Comparison of ENCODE assay signal across 12 mouse cellular contexts in the genomic region with DNA sequence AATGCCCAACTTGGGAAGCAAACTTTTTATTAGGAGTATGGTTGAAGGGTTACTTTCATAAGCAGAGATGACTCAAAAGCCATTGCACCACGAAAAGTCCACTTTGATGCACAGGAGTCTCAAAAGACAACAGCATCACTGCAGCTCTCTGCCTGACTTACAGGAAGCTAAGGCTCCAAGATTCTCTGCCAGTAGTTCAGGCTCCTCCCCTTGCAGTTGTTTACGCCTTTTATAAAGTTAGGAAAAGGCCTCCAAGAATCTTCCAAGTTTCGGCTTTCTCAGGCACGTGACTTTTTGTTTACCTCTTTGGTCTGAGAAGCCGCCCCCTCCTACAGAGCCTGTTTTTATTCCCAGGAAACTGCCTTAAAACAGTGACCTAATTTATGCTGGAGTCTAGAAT. TPM values are rescaled to one million over a fixed set of nuclear protein-coding genes. Genes with fewer than 3 reads are reported as not detected.
A peak's percentile ranks its signal among the peaks of the same experiment; 100 is the strongest.
DNase-seq lines count a peak whose midpoint lies in the region; ATAC-seq and TF ChIP-seq lines count a peak whose summit lies in the region.
"Had no signal": no experiment of that assay in that cellular context is flagged by ENCODE, and none has a peak within 500 bp of the region (broad histone marks: within the 10 kb centered on the region; RNA-seq: fewer than 3 reads in every experiment).

No protein-coding gene starts in this region.

- no peak overlapping the region for H3K4me2 ChIP-seq in midbrain, postnatal 0 days (ENCODE audit: low read depth, low read length, poor library complexity, severe bottlenecking)
- H3K4me2 ChIP-seq in midbrain, embryonic 13.5 days (replicated peaks) = no peak overlapping the region

- no peaks in the 10 kb centered on the region for H3K4me1 ChIP-seq in midbrain, postnatal 0 days (ENCODE audit: insufficient read depth, low read length)
- H3K4me1 ChIP-seq in midbrain, embryonic 13.5 days (replicated peaks) = no peaks in the 10 kb centered on the region

- TF ChIP-seq CTCF in midbrain, postnatal 0 days (IDR thresholded peaks at IDR 0.05) = no peak

- no peaks in the 10 kb centered on the region for H3K27me3 ChIP-seq in midbrain, postnatal 0 days (ENCODE audit: insufficient read depth, low read length)
- no peaks in the 10 kb centered on the region for H3K27me3 ChIP-seq in midbrain, embryonic 13.5 days

- H3K9ac ChIP-seq in midbrain, postnatal 0 days (replicated peaks; ENCODE audit: low read length, poor library complexity, severe bottlenecking) = no peak overlapping the region
- H3K9ac ChIP-seq in midbrain, embryonic 13.5 days (replicated peaks) = no peak overlapping the region

- no peak overlapping the region for H3K27ac ChIP-seq in midbrain, postnatal 0 days (ENCODE audit: low read depth, low read length)
- no peak overlapping the region for H3K27ac ChIP-seq in midbrain, embryonic 13.5 days

- peak; percentile 14 for DNase-seq in gastrocnemius, adult 18-20 months (ENCODE audit: low spot score)
- no peak for DNase-seq in gastrocnemius, postnatal 4 days (ENCODE audit: low spot score in 2 of 2)
- peak; percentile 0 for DNase-seq in midbrain, postnatal 0 days (ENCODE audit: low spot score)
- DNase-seq in kidney, postnatal 10 days = peak; percentile 41
- peak; percentile 57 for DNase-seq in lung, postnatal 36 days
- no peak for DNase-seq in T-cell, adult 2 months (ENCODE audit: low spot score)
- no peak for DNase-seq in layer of hippocampus, postnatal 25 days (ENCODE audit: extremely low spot score in 1 of 2, low spot score in 1 of 2)
- DNase-seq: layer of hippocampus, postnatal 36 days; thymus, adult 2 months had no signal

- no peak overlapping the region for H3K4me3 ChIP-seq in midbrain, postnatal 0 days (ENCODE audit: low read depth, low read length)
- no peak overlapping the region for H3K4me3 ChIP-seq in midbrain, embryonic 13.5 days (replicated peaks)
- H3K4me3 ChIP-seq: myocyte had no signal

- 58% methylated on average over 5 of the region's 5 CpGs for WGBS in midbrain, postnatal 0 days
- 72% methylated on average over 5 of the region's 5 CpGs for WGBS in midbrain, embryonic 13.5 days

- no peaks in the 10 kb centered on the region for H3K9me3 ChIP-seq in midbrain, postnatal 0 days (ENCODE audit: low read length)
- no peaks in the 10 kb centered on the region for H3K9me3 ChIP-seq in midbrain, embryonic 13.5 days

- ATAC-seq in midbrain, postnatal 0 days (ENCODE audit: low FRiP score) = no peak
- no peak for ATAC-seq in midbrain, embryonic 13.5 days
- ATAC-seq: hindbrain, embryonic 16.5 days had no signal

- H3K36me3 ChIP-seq in midbrain, postnatal 0 days (ENCODE audit: insufficient read depth, low read length) = no peaks in the 10 kb centered on the region
- H3K36me3 ChIP-seq in midbrain, embryonic 13.5 days = no peaks in the 10 kb centered on the region

RNA-seq across cellular contexts. Expression of gene Atrx, which starts 5.1 kb away (rescaled TPM):
- 10 to 100 TPM; 32.3 to 32.5 TPM for total RNA-seq in gastrocnemius, adult 18-20 months (2021)
- total RNA-seq in gastrocnemius, postnatal 4 days (2021) = 100 to 1,000 TPM in 1 of 2 experiments, 10 to 100 TPM in 1; 99.2 to 106 TPM
- 295 and 343 TPM in 2 replicates for total RNA-seq in midbrain, postnatal 0 days (2014; rRNA removed)
- 203 and 238 TPM in 2 replicates for polyA plus RNA-seq in midbrain, postnatal 0 days (2015; fragmentation: Nextera tagmentation; extraction: Ambion mirVana)
- polyA plus RNA-seq in midbrain, embryonic 13.5 days (2015; fragmentation: Nextera tagmentation; extraction: Ambion mirVana) = 257 and 279 TPM in 2 replicates
- total RNA-seq in layer of hippocampus, postnatal 25 days (2021) = 100 to 1,000 TPM; 147 to 187 TPM

Comparison
In these comparisons a context has a peak if more than half of its experiments do, and no peak if none do; other contexts are left out.
1. DNase-seq: peak in gastrocnemius, adult 18-20 months (single experiment), midbrain, postnatal 0 days (single experiment), kidney, postnatal 10 days (single experiment) and lung, postnatal 36 days (single experiment); none in gastrocnemius, postnatal 4 days (0 of 2), T-cell, adult 2 months (single experiment) and layer of hippocampus, postnatal 25 days (0 of 2).